Mouse (Mus musculus): ENCODE measurements around the gene Spib. TPM values are rescaled to one million over a fixed set of nuclear protein-coding genes. Genes with fewer than 3 reads are reported as not detected.

The Spib gene
- polyA plus RNA-seq (2011; ENCODE audit: insufficient read depth, insufficient read length, low replicate concordance, missing spikeins): 25.0 and 55.6 TPM in 2 replicates

DNA sequence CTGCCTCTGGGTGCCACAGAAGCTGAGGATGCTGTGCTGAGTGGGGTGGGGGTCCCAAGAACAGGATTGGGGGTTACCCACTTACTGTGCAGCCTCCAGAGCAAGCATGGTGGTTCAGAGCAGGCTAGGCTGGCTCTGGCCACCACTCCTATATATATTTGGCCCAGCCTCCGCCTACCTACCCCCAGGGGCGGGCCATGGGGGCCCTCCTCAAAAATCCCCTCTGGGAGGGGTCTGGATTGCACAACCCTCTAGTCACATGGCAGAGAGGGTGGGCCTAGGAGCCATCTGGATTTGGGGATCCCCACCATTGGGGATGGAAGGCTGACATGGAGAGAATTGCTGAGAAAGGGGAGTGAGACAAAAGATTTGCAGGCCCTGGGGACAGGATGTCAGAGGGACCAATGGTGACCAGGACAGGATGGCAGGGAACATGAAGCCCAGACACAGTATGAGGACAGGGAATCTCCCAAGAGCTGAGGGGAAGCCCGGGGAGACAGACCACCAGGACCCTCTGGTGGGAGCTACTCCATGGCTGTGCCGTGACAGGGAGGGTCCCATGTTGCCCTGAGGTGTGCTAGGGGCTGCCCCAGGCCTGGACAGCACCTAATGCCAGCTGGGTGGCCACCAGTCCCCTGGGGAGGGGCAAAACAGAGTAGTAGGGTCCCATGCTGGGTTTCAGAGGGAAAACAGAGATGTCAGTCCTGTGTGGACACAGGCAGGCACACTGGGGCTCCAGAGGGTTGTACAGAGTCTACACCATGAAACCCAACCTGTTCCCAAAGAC is at the start of gene Spib:
Gene Spib (minus strand): TSS at position 126 of the 787 bp plus-strand sequence.
- TF ChIP-seq POLR2A (IDR thresholded peaks at IDR 0.05; ENCODE audit: borderline replicate concordance, control insufficient read depth, low read depth, low read length) (0 out of 2 replicates have a peak, but pooled peaks have one; percentile 26), CTCF (IDR thresholded peaks at IDR 0.05; ENCODE audit: control insufficient read depth, insufficient read depth, low read length) (no peak)
- Histone ChIP-seq H3K4me3 (replicated peaks; ENCODE audit: control insufficient read depth, low read depth, low read length) (peak within 1 kb of the TSS; percentile 67), H3K4me1 (ENCODE audit: control insufficient read depth, insufficient read depth, low read length) (peaks cover 3% of the 10 kb centered on the region), H3K27ac (ENCODE audit: control insufficient read depth, insufficient read depth, low read depth, low read length, poor library complexity) (peak within 1 kb of the TSS; percentile 84)
- 79% methylated on average over 4 of the region's 4 CpGs for WGBS

- Histone ChIP-seq H3K27ac (ENCODE audit: control insufficient read depth, insufficient read depth, low read depth, low read length, poor library complexity) (no peak overlapping the region), H3K4me1 (ENCODE audit: control insufficient read depth, insufficient read depth, low read length) (peaks cover 2% of the 10 kb centered on the region), H3K4me3 (replicated peaks; ENCODE audit: control insufficient read depth, low read depth, low read length) (no peak overlapping the region)
- 68% methylated on average over 6 of the region's 6 CpGs for WGBS
- TF ChIP-seq CTCF (IDR thresholded peaks at IDR 0.05; ENCODE audit: control insufficient read depth, insufficient read depth, low read length) (no peak), POLR2A (IDR thresholded peaks at IDR 0.05; ENCODE audit: borderline replicate concordance, control insufficient read depth, low read depth, low read length) (no peak)
These were observed 49.8 kb upstream of the Spib start for GRCm38 (mm10) chr7:44581637-44582036.

DNA sequence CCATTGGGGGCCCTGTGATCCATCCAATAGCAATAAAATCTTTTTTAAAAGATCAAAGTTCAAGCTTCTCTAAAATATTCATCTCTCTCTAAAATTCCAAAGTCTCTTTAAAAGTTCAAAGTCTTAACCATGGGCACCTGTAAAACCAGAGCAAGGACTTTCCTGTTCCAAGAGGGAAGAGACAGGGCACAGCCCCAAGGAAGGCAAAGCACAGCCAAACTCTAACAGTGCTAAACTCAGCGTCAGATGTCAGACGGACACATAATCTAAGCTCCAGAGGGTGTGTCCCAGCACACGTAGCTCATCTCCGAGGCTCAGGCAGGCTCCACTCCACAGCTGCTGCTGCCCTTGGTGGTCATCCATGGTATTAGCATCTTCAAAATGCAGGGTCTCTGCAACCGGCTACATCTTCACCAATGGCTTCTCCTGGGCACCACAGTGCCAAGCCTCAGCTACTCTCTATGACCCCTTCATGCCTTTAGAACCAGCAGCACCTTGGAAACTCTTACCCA is 44.5 kb upstream of the Spib start:
- H3K27ac ChIP-seq (ENCODE audit: control insufficient read depth, insufficient read depth, low read depth, low read length, poor library complexity): no peak overlapping the region
- H3K4me1 ChIP-seq (ENCODE audit: control insufficient read depth, insufficient read depth, low read length): peaks cover 3% of the 10 kb centered on the region; the same call in 1 of the 2 replicates
- TF ChIP-seq POLR2A (IDR thresholded peaks at IDR 0.05; ENCODE audit: borderline replicate concordance, control insufficient read depth, low read depth, low read length) (no peak), CTCF (IDR thresholded peaks at IDR 0.05; ENCODE audit: control insufficient read depth, insufficient read depth, low read length) (no peak)
- 66% methylated on average over 5 of the region's 5 CpGs for WGBS
- no peak overlapping the region for H3K4me3 ChIP-seq (replicated peaks; ENCODE audit: control insufficient read depth, low read depth, low read length)

DNA sequence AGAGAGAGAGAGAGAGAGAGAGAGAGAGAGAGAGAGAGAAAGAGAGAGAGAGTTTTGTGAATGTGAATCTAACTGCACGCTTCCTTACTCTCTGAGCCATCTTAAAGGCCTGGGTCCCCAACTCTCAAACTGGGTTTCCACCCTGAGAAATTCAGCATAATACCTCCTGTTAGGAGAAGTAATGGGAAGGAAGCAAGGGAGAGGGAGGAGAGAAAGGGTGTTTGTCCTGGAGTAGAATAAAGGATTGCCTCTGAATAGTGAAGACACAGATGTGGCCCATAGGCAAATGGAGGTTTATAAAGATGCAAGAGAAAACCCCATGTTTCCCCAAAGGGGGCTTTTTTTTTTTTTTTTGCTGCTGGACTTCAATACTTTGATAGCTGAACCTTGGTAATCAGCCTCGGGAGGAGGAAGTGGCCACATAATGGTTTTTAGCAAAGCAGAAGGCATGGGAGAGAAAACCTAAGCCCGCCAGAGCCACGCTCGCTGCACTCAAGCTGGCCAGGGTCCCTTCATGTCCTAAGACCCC is 41.1 kb upstream of the Spib start:
- Histone ChIP-seq H3K27ac (ENCODE audit: control insufficient read depth, insufficient read depth, low read depth, low read length, poor library complexity) (peak overlapping the region; percentile 55; the same call in 1 of the 2 replicates), H3K4me1 (ENCODE audit: control insufficient read depth, insufficient read depth, low read length) (peaks cover 8% of the 10 kb centered on the region), H3K4me3 (replicated peaks; ENCODE audit: control insufficient read depth, low read depth, low read length) (peak overlapping the region; percentile 49)
- 4% methylated on average over 5 of the region's 5 CpGs for WGBS
- TF ChIP-seq CTCF (IDR thresholded peaks at IDR 0.05; ENCODE audit: control insufficient read depth, insufficient read depth, low read length) (no peak), POLR2A (IDR thresholded peaks at IDR 0.05; ENCODE audit: borderline replicate concordance, control insufficient read depth, low read depth, low read length) (no peak)

GRCm38 (mm10) chr7:44572213-44572701 is 40.4 kb upstream of the Spib start, which contains the start of gene Napsa:
Gene Napsa, plus strand, starts transcription at chr7:44572380.
- peaks cover 8% of the 10 kb centered on the region for H3K4me1 ChIP-seq (ENCODE audit: control insufficient read depth, insufficient read depth, low read length)
- H3K27ac ChIP-seq (ENCODE audit: control insufficient read depth, insufficient read depth, low read depth, low read length, poor library complexity): peak within 1 kb of the TSS; percentile 92
- H3K4me3 ChIP-seq (replicated peaks; ENCODE audit: control insufficient read depth, low read depth, low read length): peak within 1 kb of the TSS; percentile 64
- WGBS: under 1% methylated on average over 7 of the region's 7 CpGs
- TF ChIP-seq POLR2A (IDR thresholded peaks at IDR 0.05; ENCODE audit: borderline replicate concordance, control insufficient read depth, low read depth, low read length): peak; percentile 91
- TF ChIP-seq CTCF (IDR thresholded peaks at IDR 0.05; ENCODE audit: control insufficient read depth, insufficient read depth, low read length): no peak

DNA sequence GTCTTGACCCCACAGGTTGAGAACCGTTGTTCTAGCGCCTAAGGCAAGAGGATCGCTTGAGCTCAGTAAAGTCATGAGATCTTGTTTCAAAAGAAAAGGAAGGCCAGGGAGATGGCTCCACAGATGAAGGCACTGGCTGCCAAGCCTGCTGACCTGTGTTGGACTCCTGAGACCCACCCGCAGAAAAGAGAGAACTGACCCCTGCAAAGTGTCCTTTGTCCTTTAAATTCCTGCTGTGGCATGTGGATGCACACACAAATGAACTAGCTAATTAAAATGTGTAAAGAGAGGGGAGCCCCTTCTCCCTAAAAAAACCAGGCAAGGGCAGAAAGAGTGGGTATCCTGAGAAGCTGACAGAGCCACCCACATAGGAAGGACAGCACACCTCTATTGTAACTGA is 39.9 kb upstream of the Spib start:
- H3K4me3 ChIP-seq (replicated peaks; ENCODE audit: control insufficient read depth, low read depth, low read length): no peak overlapping the region
- 56% methylated on average over 4 of the region's 4 CpGs for WGBS
- TF ChIP-seq CTCF (IDR thresholded peaks at IDR 0.05; ENCODE audit: control insufficient read depth, insufficient read depth, low read length) (no peak), POLR2A (IDR thresholded peaks at IDR 0.05; ENCODE audit: borderline replicate concordance, control insufficient read depth, low read depth, low read length) (no peak)
- H3K27ac ChIP-seq (ENCODE audit: control insufficient read depth, insufficient read depth, low read depth, low read length, poor library complexity): peak overlapping the region; percentile 92
- peaks cover 8% of the 10 kb centered on the region for H3K4me1 ChIP-seq (ENCODE audit: control insufficient read depth, insufficient read depth, low read length)

DNA sequence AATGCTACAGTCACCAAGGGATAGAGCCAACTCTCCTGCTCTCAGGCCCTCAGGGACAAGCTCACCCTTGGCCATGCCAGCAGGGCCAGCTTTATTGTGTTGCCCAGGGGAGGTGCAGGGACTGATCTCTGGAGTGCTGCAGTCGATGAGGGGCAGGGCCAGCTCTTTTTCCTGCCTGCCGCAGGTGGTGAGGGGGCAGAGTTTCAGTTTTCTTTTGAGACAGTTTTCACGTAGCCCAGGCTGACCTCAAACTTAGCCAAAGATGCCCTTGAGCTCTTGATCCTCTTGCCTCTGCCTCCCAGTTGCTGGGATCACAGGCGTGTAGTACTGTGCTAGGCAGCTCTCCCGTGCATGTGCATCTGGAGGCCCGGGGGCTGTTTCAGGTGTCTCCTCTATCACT is 39.1 kb upstream of the Spib start:
- TF ChIP-seq POLR2A (IDR thresholded peaks at IDR 0.05; ENCODE audit: borderline replicate concordance, control insufficient read depth, low read depth, low read length) (no peak), CTCF (IDR thresholded peaks at IDR 0.05; ENCODE audit: control insufficient read depth, insufficient read depth, low read length) (no peak)
- Histone ChIP-seq H3K4me3 (replicated peaks; ENCODE audit: control insufficient read depth, low read depth, low read length) (no peak overlapping the region), H3K4me1 (ENCODE audit: control insufficient read depth, insufficient read depth, low read length) (peaks cover 8% of the 10 kb centered on the region), H3K27ac (ENCODE audit: control insufficient read depth, insufficient read depth, low read depth, low read length, poor library complexity) (peak overlapping the region; percentile 92)
- WGBS: 48% methylated on average over 6 of the region's 6 CpGs

- 78% methylated on average over 9 of the region's 9 CpGs for WGBS
These were observed 36.9 kb upstream of the Spib start for GRCm38 (mm10) chr7:44568803-44569202.

More at GRCm38 (mm10) chr7:44568803-44569202, 36.9 kb upstream of the Spib start:
- peaks cover 8% of the 10 kb centered on the region for H3K4me1 ChIP-seq (ENCODE audit: control insufficient read depth, insufficient read depth, low read length)
- H3K4me3 ChIP-seq (replicated peaks; ENCODE audit: control insufficient read depth, low read depth, low read length): no peak overlapping the region
- H3K27ac ChIP-seq (ENCODE audit: control insufficient read depth, insufficient read depth, low read depth, low read length, poor library complexity): no peak overlapping the region
- TF ChIP-seq POLR2A (IDR thresholded peaks at IDR 0.05; ENCODE audit: borderline replicate concordance, control insufficient read depth, low read depth, low read length): no peak
- no peak for TF ChIP-seq CTCF (IDR thresholded peaks at IDR 0.05; ENCODE audit: control insufficient read depth, insufficient read depth, low read length)
